Mouse (Mus musculus): ENCODE results near the gene Ubr7. TPM values are rescaled to one million over a fixed set of nuclear protein-coding genes. Genes with fewer than 3 reads are reported as not detected.
A peak's percentile ranks its signal among the peaks of the same experiment; 100 is the strongest.

Ubr7 gene
- polyA plus RNA-seq (2015; fragmentation: Nextera tagmentation; extraction: Ambion mirVana): 26.5 and 30.3 TPM in 2 replicates

DNA sequence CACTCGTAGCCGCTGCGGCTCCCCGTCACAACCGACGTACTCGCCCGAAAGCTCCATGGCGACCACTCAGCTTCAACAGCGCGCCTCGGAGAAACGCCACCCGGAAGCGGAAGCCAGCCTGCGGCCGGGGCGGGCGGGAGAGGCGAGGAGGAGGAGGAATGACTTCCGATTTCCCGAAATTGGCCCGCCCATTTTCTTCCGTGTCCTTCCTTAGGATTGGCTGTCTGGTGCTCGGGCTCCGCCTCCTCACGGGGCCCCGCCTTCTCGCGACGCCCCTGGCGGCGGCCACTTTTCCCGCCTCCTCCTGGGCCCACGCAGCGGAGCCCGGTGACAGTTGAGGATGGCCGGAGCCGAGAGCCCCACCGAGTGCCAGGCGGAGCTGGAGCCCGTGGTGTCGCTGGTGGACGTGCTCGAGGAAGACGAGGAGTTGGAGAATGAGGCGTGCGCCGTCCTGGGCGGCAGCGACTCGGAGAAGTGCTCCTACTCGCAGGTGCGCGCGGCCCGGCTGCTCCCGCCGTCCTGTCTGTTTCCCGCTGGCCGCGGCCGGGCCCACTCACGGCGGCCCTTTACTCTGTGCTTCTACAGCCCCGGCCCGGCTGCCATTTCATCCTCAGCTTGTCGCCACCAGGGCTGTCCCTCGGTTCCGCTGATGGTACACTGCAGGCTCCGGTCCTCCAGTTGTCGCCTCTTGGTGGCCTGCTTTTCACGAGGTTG is at the start of gene Ubr7, which contains the start of the genes Gm28051 and Gon7:
TSS of gene Ubr7 (plus strand) at position 279 of the 714 bp plus-strand sequence.
TSS of gene Gm28051 (minus strand) at position 77 of the 714 bp plus-strand sequence.
TSS of gene Gon7 (minus strand) at position 115 of the 714 bp plus-strand sequence.
- under 1% methylated on average over 73 of the region's 73 CpGs for WGBS
- Histone ChIP-seq H3K27ac (replicated peaks) (peak within 1 kb of the TSS; percentile 92), H3K9me3 (no peaks in the 10 kb centered on the region), H3K4me1 (peaks cover 40% of the 10 kb centered on the region), H3K9ac (peak within 1 kb of the TSS; percentile 95), H3K4me2 (peak within 1 kb of the TSS; percentile 96), H3K4me3 (peak within 1 kb of the TSS; percentile 80), H3K27me3 (replicated peaks) (no peaks in the 10 kb centered on the region), H3K36me3 (peaks cover 17% of the 10 kb centered on the region)
- peak; percentile 94 for ATAC-seq (ENCODE audit: extremely low read depth, insufficient number of reproducible peaks, low FRiP score, low TSS enrichment)

DNA sequence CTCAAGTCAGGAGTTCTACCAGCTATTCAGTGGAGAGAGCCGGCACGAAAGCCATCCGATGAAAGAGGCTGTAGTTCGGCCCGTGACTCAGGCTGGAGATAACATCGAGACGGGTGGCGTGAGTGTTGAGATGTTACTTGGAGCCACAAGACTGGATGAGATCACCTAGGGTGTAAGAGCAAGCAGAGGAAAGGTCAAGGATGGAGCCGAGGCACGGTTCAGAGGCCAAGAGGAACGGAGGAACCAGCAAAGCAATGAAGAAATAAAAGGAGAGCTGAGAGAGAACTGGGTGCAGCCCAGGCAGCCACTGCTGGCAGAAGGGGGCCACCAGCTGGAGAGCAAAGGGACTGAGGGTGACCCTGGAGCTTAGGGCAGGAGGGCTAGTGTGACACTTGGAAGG is 49.5 kb upstream of the Ubr7 start:
- no peak for ATAC-seq (ENCODE audit: extremely low read depth, insufficient number of reproducible peaks, low FRiP score, low TSS enrichment)
- peaks cover 29% of the 10 kb centered on the region for H3K4me1 ChIP-seq
- 25% methylated on average over 11 of the region's 11 CpGs for WGBS
- H3K27me3 ChIP-seq (replicated peaks): peaks cover 22% of the 10 kb centered on the region; the same call in 1 of the 2 replicates
- H3K9me3 ChIP-seq: no peaks in the 10 kb centered on the region
- no peak overlapping the region; the same call in 1 of the 2 replicates for H3K27ac ChIP-seq (replicated peaks)
- no peaks in the 10 kb centered on the region for H3K36me3 ChIP-seq
- peak overlapping the region; percentile 36 for H3K4me3 ChIP-seq
- peak overlapping the region; percentile 64 for H3K4me2 ChIP-seq
- peak overlapping the region; percentile 70 for H3K9ac ChIP-seq

DNA sequence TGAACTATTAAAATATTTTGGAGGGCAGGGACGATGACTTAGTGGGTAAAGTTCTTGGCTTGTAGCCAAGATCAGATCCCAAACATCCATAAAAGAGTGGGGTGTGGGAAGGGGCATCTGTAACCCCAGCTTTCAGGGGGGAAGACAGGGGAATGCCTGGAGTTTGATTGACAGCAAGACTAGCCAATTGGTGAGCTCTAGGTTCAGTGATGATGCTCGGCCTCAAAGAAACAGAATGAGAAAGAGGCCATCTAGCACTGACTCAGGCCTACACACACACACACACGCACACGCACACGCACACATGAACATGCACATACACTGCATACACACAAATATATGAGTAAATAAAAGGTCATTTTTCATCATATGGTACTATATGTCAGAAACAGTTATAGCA is 47.9 kb upstream of the Ubr7 start:
- no peak overlapping the region for H3K27ac ChIP-seq (replicated peaks)
- H3K4me1 ChIP-seq: peaks cover 22% of the 10 kb centered on the region
- no peak overlapping the region for H3K4me2 ChIP-seq
- no peak for ATAC-seq (ENCODE audit: extremely low read depth, insufficient number of reproducible peaks, low FRiP score, low TSS enrichment)
- H3K9me3 ChIP-seq: no peaks in the 10 kb centered on the region
- WGBS: 85% methylated on average over 5 of the region's 5 CpGs
- peaks cover 18% of the 10 kb centered on the region; the same call in 1 of the 2 replicates for H3K27me3 ChIP-seq (replicated peaks)
- H3K4me3 ChIP-seq: no peak overlapping the region
- no peaks in the 10 kb centered on the region for H3K36me3 ChIP-seq
- H3K9ac ChIP-seq: no peak overlapping the region

DNA sequence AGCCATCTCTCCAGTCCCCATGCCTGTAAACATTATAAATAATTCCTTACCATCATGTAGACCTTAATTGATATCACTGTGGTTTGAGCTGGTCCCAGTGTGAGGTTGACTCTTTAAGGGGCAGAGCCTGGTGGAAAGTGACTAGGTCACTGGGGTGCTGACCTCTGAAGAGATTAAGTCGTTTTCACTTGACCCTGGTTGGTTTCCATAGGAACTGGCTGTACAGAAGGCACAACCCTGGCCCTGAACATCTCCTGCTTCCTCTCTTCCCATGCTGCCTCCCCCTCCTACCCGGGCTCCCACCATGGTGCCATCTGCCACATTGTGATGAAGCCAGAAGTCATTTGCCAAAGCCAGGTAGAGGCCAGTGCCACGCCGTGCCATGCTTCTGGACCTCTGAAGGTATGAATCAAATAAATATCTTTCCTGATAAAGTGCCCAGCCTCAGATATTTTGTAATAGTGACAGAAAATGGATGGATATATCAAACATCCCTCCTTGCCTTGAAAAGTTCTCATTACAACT is 46.9 kb upstream of the Ubr7 start:
- peaks cover 15% of the 10 kb centered on the region for H3K4me1 ChIP-seq
- H3K4me3 ChIP-seq: no peak overlapping the region
- H3K4me2 ChIP-seq: no peak overlapping the region
- no peaks in the 10 kb centered on the region for H3K9me3 ChIP-seq
- H3K27me3 ChIP-seq (replicated peaks): peaks cover 18% of the 10 kb centered on the region; the same call in 1 of the 2 replicates
- no peaks in the 10 kb centered on the region for H3K36me3 ChIP-seq
- WGBS: 60% methylated on average over 4 of the region's 4 CpGs
- no peak for ATAC-seq (ENCODE audit: extremely low read depth, insufficient number of reproducible peaks, low FRiP score, low TSS enrichment)
- no peak overlapping the region for H3K9ac ChIP-seq
- no peak overlapping the region for H3K27ac ChIP-seq (replicated peaks)

DNA sequence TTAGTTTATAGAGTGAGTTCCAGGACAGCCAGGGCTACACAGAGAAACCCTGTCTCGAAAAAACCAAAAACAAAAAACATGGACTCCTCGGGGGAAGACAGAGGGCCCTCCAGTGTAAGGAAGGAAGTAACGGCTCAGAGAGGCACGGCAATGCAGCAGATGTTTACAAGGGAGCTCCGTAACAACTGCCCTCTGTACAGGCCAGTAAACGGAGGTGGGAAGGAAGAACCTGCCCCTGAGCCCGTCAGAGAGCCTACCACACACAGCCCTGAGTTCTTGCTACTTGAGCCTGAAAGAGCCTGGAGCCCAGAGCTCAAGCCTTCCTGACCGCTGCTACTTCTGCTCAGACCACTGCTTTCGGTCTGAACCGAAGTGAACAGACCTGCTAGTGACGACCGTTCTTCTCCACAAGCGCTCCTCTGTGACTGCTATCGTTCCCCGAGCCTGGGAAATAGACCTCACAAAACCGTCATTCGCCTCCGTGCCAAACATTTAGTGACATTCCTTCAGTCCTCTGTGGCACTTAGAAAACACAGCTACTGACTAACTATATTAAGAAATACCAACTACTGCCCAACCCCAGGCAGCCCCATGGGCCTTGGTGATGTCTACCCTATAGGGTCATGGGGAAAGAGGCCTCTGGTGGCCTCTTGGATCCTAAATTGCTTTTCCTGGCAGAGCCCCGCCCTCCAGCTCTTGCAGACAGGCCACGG is 44.5 kb upstream of the Ubr7 start:
- Histone ChIP-seq H3K27me3 (replicated peaks) (no peaks in the 10 kb centered on the region), H3K9ac (no peak overlapping the region), H3K4me3 (no peak overlapping the region), H3K4me2 (no peak overlapping the region), H3K36me3 (no peaks in the 10 kb centered on the region), H3K9me3 (no peaks in the 10 kb centered on the region), H3K27ac (replicated peaks) (no peak overlapping the region), H3K4me1 (0 out of 2 replicates have a peak, but pooled peaks cover 8% of the 10 kb centered on the region)
- 64% methylated on average over 20 of the region's 20 CpGs for whole genome bisulfite sequencing
- ATAC-seq (ENCODE audit: extremely low read depth, insufficient number of reproducible peaks, low FRiP score, low TSS enrichment): no peak

DNA sequence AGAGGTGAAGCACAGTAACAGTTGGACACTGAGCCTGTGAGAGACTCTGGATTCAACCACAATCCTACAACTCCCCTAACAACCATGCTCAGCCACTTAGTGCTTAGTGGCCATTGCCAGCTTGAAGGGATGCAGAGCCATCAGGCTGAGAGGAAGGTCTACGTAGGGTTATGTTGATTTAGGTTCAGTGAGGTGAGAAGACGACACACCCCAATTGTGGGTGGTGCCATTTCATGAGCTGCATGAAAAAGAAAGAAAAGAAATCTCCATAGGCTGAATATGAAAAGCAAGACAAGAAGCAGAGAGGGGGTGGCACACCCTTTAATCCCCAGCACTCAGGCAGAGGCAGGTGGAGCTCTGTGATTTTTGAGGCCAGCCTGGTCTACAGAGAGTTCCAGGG is 43.7 kb upstream of the Ubr7 start:
- Histone ChIP-seq H3K9ac (no peak overlapping the region), H3K36me3 (no peaks in the 10 kb centered on the region), H3K4me1 (0 out of 2 replicates have a peak, but pooled peaks cover 8% of the 10 kb centered on the region), H3K4me3 (no peak overlapping the region), H3K27ac (replicated peaks) (no peak overlapping the region), H3K9me3 (no peaks in the 10 kb centered on the region), H3K4me2 (no peak overlapping the region), H3K27me3 (replicated peaks) (no peaks in the 10 kb centered on the region)
- ATAC-seq (ENCODE audit: extremely low read depth, insufficient number of reproducible peaks, low FRiP score, low TSS enrichment): no peak
- WGBS: 66% methylated on average over 2 of the region's 2 CpGs

DNA sequence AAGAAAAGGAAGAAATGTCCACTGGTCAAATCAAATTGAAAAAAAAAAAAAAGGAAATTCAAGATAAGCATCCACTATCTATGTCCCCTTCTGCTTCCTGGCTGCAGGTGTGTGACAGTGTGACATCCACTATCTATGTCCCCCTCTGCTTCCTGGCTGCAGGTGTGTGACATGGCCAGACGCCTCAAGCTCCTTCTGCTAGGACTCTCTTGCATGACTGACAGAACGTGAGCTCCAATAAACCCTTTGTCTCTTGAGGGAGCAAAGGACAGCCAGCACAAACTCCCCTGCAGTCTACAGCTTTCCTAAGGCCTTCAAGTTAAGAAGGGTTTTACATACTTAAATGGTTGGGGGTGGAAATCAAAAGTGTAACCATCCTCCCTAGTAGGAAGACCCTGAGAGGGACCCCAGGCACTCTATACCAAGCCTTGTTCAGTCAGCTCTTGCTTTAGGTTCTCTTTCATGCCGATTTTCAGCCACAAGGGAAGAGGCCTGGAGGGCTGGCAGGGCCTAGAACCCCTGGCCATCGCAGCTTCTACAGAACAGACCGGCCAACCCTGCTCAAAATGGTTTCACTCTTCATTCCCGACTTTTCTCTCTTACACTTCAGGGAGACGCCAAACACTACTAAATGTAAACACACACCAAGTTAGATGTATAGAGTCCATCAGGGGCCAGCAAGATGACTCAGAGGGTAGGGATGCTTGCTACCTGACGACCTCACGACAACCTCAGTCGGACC is 42.9 kb upstream of the Ubr7 start:
- Histone ChIP-seq H3K36me3 (no peaks in the 10 kb centered on the region), H3K4me2 (no peak overlapping the region), H3K27me3 (replicated peaks) (no peaks in the 10 kb centered on the region), H3K4me1 (0 out of 2 replicates have a peak, but pooled peaks cover 8% of the 10 kb centered on the region), H3K27ac (replicated peaks) (no peak overlapping the region), H3K9me3 (no peaks in the 10 kb centered on the region), H3K4me3 (no peak overlapping the region), H3K9ac (no peak overlapping the region)
- no peak for ATAC-seq (ENCODE audit: extremely low read depth, insufficient number of reproducible peaks, low FRiP score, low TSS enrichment)
- WGBS: 78% methylated on average over 10 of the region's 10 CpGs

DNA sequence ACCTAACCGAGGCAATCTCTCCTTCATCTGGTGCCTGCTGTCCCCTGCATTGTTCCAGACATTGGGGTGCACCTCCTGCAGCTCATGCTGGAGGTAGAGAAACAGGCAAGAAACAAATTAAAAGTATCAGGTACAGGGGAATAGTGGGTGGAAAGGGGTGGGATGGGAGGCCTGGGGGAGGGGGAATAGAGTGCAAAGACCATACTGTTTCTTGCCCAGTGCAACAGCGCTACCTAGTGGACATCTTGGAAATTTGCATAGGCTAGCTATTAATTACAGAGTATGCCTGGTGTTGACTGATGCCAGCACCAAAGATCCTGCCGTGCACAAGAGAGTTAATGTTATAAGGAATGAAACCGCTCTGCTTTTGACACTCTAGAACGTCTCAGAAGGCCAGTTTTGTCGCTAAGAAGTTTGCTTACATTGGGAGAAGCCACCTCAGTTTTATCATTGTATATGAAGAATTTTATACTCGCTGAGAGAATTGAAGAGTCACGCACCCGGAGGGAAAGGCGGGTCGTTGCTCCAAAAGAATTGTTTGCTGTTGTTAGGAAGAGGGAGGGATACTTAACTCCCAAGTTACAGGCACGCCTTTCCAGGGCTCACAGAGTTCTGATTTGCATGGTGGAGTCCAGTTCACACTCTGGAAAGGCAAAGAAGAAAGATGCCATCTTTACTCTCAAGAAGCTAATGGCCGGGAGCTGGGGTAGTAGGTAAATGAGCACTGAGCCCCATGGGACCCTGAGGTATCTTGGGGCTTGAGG is 38.0 kb upstream of the Ubr7 start:
- WGBS: 30% methylated on average over 13 of the region's 13 CpGs
- Histone ChIP-seq H3K27ac (replicated peaks) (no peak overlapping the region), H3K27me3 (replicated peaks) (no peaks in the 10 kb centered on the region), H3K4me1 (peaks cover 13% of the 10 kb centered on the region; the same call in 1 of the 2 replicates), H3K9me3 (no peaks in the 10 kb centered on the region), H3K9ac (no peak overlapping the region), H3K4me3 (no peak overlapping the region), H3K36me3 (no peaks in the 10 kb centered on the region), H3K4me2 (peak overlapping the region; percentile 40; the same call in 1 of the 2 replicates)
- no peak for ATAC-seq (ENCODE audit: extremely low read depth, insufficient number of reproducible peaks, low FRiP score, low TSS enrichment)

DNA sequence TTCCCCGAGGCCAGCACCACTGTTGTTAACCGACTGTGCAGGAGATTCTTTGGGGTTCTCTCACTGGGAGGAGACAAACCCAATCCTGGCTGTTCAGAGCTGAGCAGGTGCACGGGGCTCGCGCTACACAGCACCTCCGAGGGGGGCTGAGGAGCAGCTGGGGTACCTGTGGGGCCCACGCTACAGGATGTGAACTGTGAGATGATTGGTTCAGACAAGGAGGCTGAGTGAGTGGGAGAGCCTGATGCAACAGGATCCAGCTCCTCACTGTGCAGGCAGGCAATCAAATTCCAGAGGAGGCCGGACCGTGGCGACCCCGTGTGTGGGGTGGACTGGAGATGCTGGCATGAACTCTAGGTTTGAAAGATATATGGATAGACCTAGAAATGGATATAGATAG is 35.3 kb upstream of the Ubr7 start:
- H3K4me1 ChIP-seq: peaks cover 14% of the 10 kb centered on the region; the same call in 1 of the 2 replicates
- WGBS: 55% methylated on average over 11 of the region's 11 CpGs
- no peaks in the 10 kb centered on the region for H3K27me3 ChIP-seq (replicated peaks)
- H3K9ac ChIP-seq: no peak overlapping the region
- H3K4me2 ChIP-seq: no peak overlapping the region
- H3K4me3 ChIP-seq: no peak overlapping the region
- H3K9me3 ChIP-seq: no peaks in the 10 kb centered on the region
- H3K36me3 ChIP-seq: no peaks in the 10 kb centered on the region
- ATAC-seq (ENCODE audit: extremely low read depth, insufficient number of reproducible peaks, low FRiP score, low TSS enrichment): no peak
- no peak overlapping the region for H3K27ac ChIP-seq (replicated peaks)

DNA sequence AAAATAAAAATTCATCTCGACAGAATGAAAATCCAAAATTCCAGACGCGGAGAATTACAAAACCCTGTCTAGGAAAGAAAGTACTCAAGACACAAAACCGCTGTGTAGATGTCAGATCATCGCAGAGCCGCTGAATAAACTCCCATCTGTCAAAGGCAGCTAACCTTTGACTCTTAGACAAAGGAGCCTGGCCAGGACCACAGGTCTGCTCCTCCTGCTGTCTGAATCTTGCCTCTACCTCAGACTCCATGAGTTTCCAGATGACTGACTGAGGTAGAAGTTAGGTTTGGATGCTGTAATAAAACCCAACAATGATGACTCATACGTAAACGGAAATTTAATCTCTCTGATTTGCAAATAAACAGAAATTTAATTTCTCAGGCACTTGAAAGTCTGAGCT is 34.8 kb upstream of the Ubr7 start:
- peaks cover 12% of the 10 kb centered on the region; the same call in 1 of the 2 replicates for H3K4me1 ChIP-seq
- no peak overlapping the region for H3K9ac ChIP-seq
- H3K9me3 ChIP-seq: no peaks in the 10 kb centered on the region
- H3K4me2 ChIP-seq: no peak overlapping the region
- no peaks in the 10 kb centered on the region for H3K27me3 ChIP-seq (replicated peaks)
- no peak overlapping the region for H3K27ac ChIP-seq (replicated peaks)
- WGBS: 78% methylated on average over 8 of the region's 8 CpGs
- no peaks in the 10 kb centered on the region for H3K36me3 ChIP-seq
- ATAC-seq (ENCODE audit: extremely low read depth, insufficient number of reproducible peaks, low FRiP score, low TSS enrichment): no peak
- H3K4me3 ChIP-seq: no peak overlapping the region

Data from heart, embryonic 13.5 days (tissue).